Mouse (Mus musculus) heart, adult 9 months (tissue): Measurements from ENCODE around the gene Pip4k2a.
A peak's percentile ranks its signal among the peaks of the same experiment; 100 is the strongest.

Experiments used
- DNase-seq, 2 experiments: peaks; one replicate each; pipeline ENCODE4 v3.0.0; 2022; ENCODE audit warnings: low spot score in 2 of 2

The Pip4k2a gene

DNA sequence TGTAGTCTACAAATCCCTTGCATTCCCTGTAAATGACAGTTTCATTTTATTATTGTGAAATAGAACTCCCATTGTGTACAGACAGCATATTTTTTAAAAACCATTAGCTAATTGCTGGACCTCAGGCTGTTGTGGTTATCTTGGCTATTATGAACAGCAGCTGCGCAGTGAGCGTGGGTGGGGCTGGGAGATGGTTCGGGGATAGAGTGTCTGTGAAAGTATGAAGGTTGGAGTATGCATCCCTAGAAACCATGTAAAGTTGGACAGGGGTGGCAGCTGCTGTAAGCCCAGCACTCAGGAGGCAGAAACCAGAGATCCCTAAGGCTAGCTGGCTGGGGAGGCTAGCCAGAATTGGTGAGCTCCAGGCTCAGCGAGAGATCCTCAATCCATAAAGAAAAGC, 158.4 kb downstream of the Pip4k2a start:
- peak in 1 of 2 experiments; percentile 38 for DNase-seq

GRCm38 (mm10) chr2:18835266-18835908, 162.5 kb downstream of the Pip4k2a start:
- no peak for DNase-seq

GRCm38 (mm10) chr2:18833024-18833590, 164.8 kb downstream of the Pip4k2a start:
- DNase-seq = no peak

DNA sequence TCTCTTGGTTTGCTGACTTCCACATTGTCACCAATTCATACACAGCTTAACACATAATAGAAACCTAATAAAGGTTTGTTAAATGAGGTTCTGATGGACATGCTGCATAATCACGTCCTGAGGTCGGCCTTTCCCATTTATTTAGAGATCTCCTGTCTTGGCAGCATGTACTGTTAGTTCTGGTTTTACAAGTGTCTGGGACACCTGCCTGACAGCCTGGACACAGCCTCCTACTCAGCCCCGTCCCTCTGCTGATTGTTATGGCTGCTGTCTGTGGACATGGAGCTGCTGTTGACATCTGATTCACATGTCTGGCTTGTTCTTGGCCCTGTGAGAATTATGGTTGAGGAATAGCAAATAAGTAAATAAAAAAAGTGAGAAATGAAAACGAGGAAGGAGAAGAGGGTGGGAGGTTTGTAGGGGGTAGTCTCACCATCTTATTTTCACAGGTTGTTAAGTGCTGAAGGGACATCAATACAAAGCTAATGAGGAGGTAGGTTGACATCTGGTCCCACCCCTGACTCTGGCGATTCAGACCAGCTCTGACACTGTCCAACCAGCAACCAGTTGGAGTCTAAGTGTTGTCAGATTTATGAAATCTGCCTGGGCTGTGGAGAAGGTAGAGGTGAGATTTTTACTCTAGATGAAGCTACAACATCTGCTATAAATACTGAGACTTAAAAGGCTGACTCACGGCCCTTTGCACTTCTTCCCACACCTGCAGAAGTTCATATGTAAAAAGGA, 166.7 kb downstream of the Pip4k2a start:
- no peak for DNase-seq

GRCm38 (mm10) chr2:18822711-18823110, 175.2 kb downstream of the Pip4k2a start:
- peak; percentile 61 to 66 for DNase-seq

- DNase-seq = peak; percentile 82 to 85
These were observed 176.2 kb downstream of the Pip4k2a start for GRCm38 (mm10) chr2:18821451-18822379.

- peak in 1 of 2 experiments; percentile 30 for DNase-seq
These were observed 178.4 kb downstream of the Pip4k2a start for GRCm38 (mm10) chr2:18819520-18819919.

DNA sequence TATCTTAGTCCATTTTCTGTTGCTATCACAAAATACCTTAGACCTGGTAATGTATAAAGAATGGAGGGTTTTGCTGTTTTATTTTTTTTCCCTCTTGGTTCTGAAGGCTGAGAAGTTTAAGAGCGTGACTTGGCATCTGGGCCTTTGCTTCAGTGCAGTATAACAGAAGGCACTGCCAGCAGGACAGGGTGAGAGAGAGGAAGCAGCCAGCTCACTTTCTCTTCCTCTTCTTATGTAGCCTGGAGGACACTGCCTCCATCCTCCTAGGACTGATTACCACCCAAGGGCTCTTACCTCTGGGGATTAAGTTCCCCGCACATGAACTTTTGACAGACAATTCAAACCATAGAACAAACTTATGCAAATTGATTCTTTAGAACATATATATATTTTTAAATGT, 181.9 kb downstream of the Pip4k2a start:
- no peak for DNase-seq

- DNase-seq = no peak
These were observed 182.5 kb downstream of the Pip4k2a start for GRCm38 (mm10) chr2:18815336-18815965.

DNA sequence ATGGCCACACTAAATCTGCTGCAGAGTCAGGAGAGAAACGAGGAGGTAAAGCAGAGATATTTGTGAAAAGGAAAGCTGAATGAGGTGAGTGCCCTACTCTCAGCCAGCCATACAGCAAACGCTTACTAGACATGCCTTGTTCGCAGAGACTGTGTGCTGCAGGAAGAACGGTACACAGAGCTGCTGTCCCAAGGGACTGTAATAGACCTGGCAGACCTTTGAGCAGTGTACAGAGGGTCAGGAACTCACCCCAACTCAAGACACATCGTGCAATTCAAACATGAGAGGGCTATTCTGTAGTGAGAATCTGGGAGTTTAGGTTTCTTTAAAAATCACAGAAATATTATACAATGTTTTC, 183.5 kb downstream of the Pip4k2a start:
- DNase-seq = no peak

DNA sequence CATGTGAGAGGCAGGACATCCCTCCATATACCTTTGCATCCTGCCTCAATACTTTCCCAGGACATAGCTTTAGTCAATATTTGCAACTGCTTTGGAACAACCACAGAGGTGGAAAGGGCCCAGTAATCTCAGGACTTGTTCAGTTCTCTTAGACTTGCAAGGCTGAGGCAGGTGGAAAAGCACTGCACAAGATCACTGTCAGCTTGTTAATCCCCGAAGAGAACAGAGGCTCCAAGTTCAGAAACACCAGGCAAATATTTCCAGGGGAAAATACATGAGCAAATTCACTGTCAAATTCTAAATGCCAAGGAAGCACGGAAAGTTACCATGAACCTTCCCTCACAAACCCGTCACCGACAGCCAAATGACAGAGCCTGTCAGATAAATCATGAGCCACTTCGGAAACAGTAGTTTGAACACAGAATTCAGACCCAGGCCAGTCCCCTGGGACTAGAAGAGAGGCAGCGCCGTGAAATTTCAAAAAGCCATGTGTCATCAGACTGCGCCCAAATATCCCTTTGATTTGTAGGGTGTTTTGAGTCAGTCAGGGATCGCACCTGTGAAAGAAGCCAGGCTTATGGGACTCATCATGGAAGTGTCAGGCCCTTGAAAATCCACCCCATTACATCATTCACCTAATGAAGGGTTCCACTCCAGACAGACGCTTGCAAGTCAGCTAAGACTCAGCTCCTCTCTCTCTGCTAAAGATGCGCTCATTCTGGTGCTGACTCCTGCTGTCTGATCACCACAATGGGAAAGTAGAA, 184.1 kb downstream of the Pip4k2a start:
- no peak for DNase-seq

- no peak for DNase-seq
These were observed 190.0 kb downstream of the Pip4k2a start for GRCm38 (mm10) chr2:18807961-18808360.

GRCm38 (mm10) chr2:18801281-18801862, 196.6 kb downstream of the Pip4k2a start:
- no peak for DNase-seq

DNA sequence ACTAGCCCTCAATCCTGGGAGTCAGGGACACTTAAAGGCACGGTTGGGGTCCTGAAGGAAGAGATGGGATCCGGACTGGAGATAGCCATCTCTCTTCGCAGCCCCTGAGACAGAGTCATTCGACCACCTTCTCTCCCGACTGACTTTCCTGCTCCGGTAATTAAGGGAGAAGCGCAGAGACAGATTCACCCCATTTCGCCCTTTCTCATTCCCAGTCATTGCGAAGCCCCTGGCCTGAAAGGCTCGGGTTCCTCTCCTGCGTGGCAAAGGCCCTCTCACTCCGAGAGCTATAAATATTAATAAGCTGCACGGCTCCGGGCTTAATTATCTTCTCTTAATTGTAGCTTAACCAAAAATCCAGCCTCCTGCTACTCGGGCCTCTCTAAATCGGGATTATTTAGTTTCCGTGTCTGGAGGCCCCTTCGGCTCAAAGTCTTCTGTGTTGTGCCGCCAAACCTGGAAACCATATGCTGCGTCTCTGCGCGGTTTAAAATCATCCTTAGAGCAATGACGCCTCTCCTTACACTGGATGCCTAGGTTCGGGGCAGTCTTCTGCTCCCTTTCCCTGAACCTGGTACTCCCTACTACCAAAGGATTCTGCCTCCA, 197.2 kb downstream of the Pip4k2a start:
- no peak for DNase-seq

- peak in 1 of 2 experiments; percentile 11 for DNase-seq
These were observed 197.8 kb downstream of the Pip4k2a start for GRCm38 (mm10) chr2:18799966-18800645.

- no peak for DNase-seq
These were observed 198.5 kb downstream of the Pip4k2a start for GRCm38 (mm10) chr2:18799265-18799965.

- DNase-seq = no peak
These were observed 200.2 kb downstream of the Pip4k2a start for GRCm38 (mm10) chr2:18797776-18798175.

- DNase-seq = no peak
These were observed 203.7 kb downstream of the Pip4k2a start for GRCm38 (mm10) chr2:18794261-18794660.
